Mouse (Mus musculus) adrenal gland, postnatal 36 days (tissue): ENCODE results near the gene Ehd3. TPM values are rescaled to one million over a fixed set of nuclear protein-coding genes. Genes with fewer than 3 reads are reported as not detected.
"Not testable (repeated sequence)": the region's sequence is repeated elsewhere in the genome, so short reads cannot be mapped to it uniquely, and the experiment has no call there.

ENCODE experiments used
- DNase-seq, 2 experiments: peaks; one replicate each; pipeline ENCODE4 v3.0.0; 2021; ENCODE audit warnings: mixed read lengths in 1 of 2
- total RNA-seq, 2 experiments: library from RNA; stranded (reverse); gene quantifications; 2 replicates each; pipeline ENCODE4 v1.2.3; 2021

The Ehd3 gene
- total RNA-seq, 2 experiments from 2014 or later = 59.7 to 127 TPM

DNA sequence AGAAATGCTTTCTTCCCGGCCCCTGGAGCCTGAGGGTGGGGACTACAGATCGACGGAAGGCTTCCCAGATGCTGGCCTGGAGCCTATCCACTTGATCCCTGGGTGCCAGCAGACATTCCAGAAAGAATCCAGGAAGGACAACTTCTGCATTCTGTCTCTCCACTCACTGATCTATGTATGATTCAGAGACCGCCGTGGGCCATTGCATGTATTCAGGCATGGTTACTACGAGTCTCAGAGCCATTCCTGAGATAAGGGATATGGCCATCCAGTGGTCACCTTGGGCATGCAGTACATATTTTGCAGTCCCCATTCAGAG, 20.0 kb downstream of the Ehd3 start:
- no peak for DNase-seq

DNA sequence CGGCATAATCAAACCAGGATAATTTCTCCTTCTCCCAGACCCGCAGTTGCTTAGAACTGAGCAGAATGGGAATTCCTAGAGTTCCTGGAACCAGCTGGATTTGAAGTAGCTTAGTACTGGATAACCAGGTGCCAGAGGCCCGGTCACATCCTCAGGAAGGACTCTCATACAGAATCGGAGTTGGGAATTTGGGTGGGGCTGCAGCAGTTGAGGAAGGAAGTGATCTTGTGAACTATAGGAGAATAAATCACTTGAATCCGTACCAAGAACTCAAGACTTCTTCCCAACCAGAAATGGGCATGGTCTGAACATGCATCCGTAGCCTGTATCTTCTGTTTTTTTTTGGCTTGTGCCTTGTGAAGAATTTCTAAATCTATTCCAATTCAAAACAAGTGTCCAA, 22.2 kb downstream of the Ehd3 start:
- DNase-seq = peak in 1 of 2 experiments; percentile 25

DNA sequence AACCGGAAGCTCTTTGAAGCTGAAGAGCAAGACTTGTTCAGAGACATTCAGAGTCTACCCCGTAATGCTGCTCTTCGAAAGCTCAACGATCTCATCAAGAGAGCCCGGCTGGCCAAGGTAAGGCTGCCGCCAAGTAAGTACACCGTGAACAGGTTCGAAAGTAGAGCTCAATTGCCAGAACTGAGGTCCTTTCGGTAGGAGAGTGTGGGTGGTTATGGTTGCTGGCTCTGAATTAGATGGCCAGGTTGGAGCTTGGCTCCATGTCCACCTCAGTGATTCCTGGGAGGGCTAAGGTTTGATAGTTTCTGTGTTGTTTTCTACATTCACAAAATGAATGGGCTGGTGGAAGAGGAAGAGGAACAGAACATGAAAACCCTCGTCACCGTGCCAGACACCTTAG, 23.5 kb downstream of the Ehd3 start:
- no peak for DNase-seq

DNA sequence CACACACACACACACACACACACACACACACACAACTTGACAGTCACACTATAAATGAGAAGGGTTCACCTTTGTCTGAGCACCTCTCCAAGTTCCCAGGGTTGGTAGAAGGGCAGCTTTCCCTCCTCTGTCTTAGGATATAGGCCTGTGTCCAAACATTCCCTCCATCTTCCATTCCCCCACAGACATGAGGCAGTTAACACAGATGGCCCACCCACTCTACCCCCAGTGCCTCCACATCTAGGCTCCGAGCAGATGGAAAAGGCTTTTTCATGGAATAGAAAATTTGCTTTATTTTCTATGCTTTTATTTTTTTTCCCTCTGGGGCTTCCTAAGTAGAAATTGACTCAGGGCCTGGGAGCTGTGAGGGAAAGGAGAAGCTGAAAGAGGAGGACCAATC, 26.6 kb downstream of the Ehd3 start:
- DNase-seq = no peak

GRCm38 (mm10) chr17:73831427-73831826, 27.5 kb downstream of the Ehd3 start:
- no peak for DNase-seq

DNA sequence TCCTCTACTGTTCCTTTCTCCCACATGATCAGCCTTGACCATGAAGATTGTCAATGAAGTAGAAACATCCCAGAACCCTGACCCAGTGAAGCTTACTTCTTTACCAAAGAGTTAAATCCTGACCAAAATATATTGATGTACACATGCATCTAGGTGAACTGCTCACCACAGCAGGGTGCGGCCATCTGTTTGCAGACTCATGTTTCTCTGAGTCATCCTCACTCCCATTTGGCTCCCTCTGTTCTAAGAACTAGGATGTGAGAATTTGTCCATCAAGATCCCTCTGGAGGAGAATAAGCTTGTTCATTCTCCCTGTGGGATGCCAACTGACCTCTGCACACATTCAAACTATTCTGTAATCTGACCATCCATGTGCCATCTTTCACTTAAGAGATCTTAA, 29.0 kb downstream of the Ehd3 start:
- DNase-seq = no peak

GRCm38 (mm10) chr17:73833474-73833873, 29.5 kb downstream of the Ehd3 start:
- DNase-seq = no peak

- no peak for DNase-seq
Observed at GRCm38 (mm10) chr17:73836601-73837000, 32.7 kb downstream of the Ehd3 start.

- no peak for DNase-seq
Observed at GRCm38 (mm10) chr17:73837244-73837643, 33.3 kb downstream of the Ehd3 start.

- no peak for DNase-seq
Observed at GRCm38 (mm10) chr17:73839086-73839835, 35.3 kb downstream of the Ehd3 start.

- not testable (repeated sequence) for DNase-seq
Observed at GRCm38 (mm10) chr17:73839876-73840275, 35.9 kb downstream of the Ehd3 start.

DNA sequence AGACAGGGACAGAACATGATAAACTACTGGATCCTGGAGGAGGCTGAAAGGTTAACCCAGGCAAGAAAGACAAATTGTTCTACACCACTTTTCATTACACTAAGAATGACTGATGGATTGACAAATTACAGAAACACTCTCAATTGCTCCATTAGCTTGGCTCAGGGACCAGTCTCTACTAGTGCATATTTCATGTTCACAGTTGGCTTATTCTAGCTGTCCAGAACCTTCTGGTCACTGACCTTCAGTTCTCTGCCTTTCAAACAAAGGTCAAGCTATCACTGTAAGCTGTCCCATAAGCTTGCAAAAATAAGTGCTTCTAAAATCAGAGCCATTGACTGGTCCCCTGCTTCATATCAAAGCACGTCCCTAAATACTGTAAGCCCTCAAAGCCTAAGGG, 39.0 kb downstream of the Ehd3 start:
- DNase-seq = no peak

- no peak for DNase-seq
Observed at GRCm38 (mm10) chr17:73845632-73846031, 41.7 kb downstream of the Ehd3 start.

- no peak for DNase-seq
Observed at GRCm38 (mm10) chr17:73847399-73847798, 43.5 kb downstream of the Ehd3 start.

DNA sequence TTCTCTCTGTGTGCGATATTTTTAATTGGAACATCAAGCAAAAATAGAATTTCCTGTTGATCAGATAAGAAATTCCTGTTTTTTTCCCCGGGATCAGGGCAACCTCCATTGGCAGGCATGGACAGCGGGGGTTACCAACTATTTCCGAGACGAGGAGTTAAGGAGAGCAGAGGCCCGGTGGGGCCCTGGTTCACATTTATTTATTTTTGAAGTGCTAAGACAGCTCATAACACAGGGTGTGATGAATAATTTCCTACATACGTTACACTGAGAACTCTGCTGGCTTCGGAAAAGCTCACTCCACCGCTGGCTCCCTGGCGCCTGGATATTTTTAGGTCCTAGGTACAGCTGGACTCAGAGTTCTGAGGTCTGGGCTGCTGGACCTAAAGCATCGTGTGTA, 49.1 kb downstream of the Ehd3 start:
- DNase-seq = peak in 1 of 2 experiments; percentile 28

DNA sequence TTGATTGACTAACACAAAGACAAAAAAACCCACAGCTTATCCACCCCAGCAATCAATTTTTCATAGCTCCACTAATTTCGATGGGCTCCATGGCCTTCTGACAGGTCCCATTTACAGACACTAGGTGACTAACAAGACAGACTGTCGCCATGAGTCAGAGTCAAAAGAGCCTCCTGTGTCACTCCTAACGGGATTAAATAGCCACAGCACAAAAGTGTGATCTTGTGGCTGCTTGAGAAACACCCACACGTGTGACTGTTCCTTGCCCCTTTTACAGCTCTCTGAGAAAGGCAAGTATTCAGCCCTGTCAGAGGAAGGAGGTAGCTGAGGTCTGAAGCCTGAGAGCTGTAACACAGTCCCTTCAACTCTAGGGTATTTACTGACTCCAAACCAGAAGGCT, 49.8 kb downstream of the Ehd3 start:
- no peak for DNase-seq

GRCm38 (mm10) chr17:73869008-73869685, 65.2 kb downstream of the Ehd3 start:
- DNase-seq = no peak

- DNase-seq = no peak
Observed at GRCm38 (mm10) chr17:73870956-73871605, 67.1 kb downstream of the Ehd3 start.

GRCm38 (mm10) chr17:73875268-73875667, 71.3 kb downstream of the Ehd3 start:
- no peak for DNase-seq

GRCm38 (mm10) chr17:73875674-73876073, 71.7 kb downstream of the Ehd3 start:
- DNase-seq = no peak

GRCm38 (mm10) chr17:73879262-73879916, 75.5 kb downstream of the Ehd3 start:
- DNase-seq = no peak

GRCm38 (mm10) chr17:73880286-73880685, 76.4 kb downstream of the Ehd3 start:
- no peak for DNase-seq

DNA sequence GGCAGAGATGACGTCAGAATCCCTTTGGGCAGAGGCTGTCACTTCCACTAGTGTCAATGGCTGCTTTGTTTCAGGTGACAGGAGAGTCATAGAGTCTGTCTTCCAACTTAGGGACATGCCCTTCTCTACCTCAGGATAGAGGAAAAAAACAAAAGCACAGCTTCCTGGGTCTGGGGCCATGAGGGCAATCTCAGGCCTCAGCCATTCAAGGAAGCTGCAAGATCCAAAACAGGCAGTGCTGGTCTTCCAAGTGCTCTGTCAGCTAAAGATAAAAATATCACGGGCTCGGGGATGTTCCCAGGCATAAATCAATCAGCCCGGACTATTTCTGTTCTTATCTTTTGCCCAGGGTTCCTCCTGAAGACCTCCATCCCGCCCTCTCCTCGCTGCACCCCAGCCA, 77.4 kb downstream of the Ehd3 start:
- peak; percentile 22 to 35 for DNase-seq
